8 mouse cellular contexts compared by ENCODE assay signal in genomic region chr5:110108305-110108628, GRCm38 (mm10). TPM values are rescaled to one million over a fixed set of nuclear protein-coding genes. Genes with fewer than 3 reads are reported as not detected.
DNase-seq lines count a peak whose midpoint lies in the region; ATAC-seq lines count a peak whose summit lies in the region.

No protein-coding gene starts in this region.

- no peak for ATAC-seq in erythroblast, adult 5-6 weeks (replicated peaks; ENCODE audit: low FRiP score, poor library complexity, severe bottlenecking)
- no peak for ATAC-seq in hindbrain, embryonic 11.5 days (ENCODE audit: low FRiP score)
- ATAC-seq in lung, embryonic 15.5 days (ENCODE audit: borderline replicate concordance, extremely low read depth, low FRiP score, low TSS enrichment), result no peak
- no peak for ATAC-seq in CD4-positive, CD25-positive, alpha-beta regulatory T cell, adult 4 months

- peak overlapping the region; percentile 93; the same call in 1 of the 2 replicates for H3K27ac ChIP-seq in hindbrain, embryonic 11.5 days (ENCODE audit: low read depth, low read length)
- H3K27ac ChIP-seq in lung, embryonic 15.5 days, result peak overlapping the region; percentile 98

- H3K36me3 ChIP-seq in erythroblast, embryonic 14.5 days (ENCODE audit: control insufficient read depth), result peaks cover 40% of the 10 kb centered on the region
- peaks cover 27% of the 10 kb centered on the region for H3K36me3 ChIP-seq in hindbrain, embryonic 11.5 days (ENCODE audit: control insufficient read depth, insufficient read depth, low read length)
- H3K36me3 ChIP-seq in lung, embryonic 15.5 days, result peaks cover 33% of the 10 kb centered on the region

- no peak overlapping the region for H3K9ac ChIP-seq in hindbrain, embryonic 11.5 days (ENCODE audit: low read depth, low read length)
- no peak overlapping the region for H3K9ac ChIP-seq in lung, embryonic 15.5 days

- H3K27me3 ChIP-seq in erythroblast, embryonic 14.5 days (ENCODE audit: control insufficient read depth), result no peaks in the 10 kb centered on the region; the same call in 1 of the 2 replicates
- H3K27me3 ChIP-seq in hindbrain, embryonic 11.5 days (ENCODE audit: control insufficient read depth, insufficient read depth, low read length), result no peaks in the 10 kb centered on the region
- no peaks in the 10 kb centered on the region for H3K27me3 ChIP-seq in lung, embryonic 15.5 days

- H3K4me1 ChIP-seq in erythroblast, embryonic 14.5 days (ENCODE audit: control insufficient read depth), result peaks cover 47% of the 10 kb centered on the region
- H3K4me1 ChIP-seq in hindbrain, embryonic 11.5 days (replicated peaks; ENCODE audit: control insufficient read depth, insufficient read depth, low read length), result 0 out of 2 replicates have a peak, but pooled peaks cover 2% of the 10 kb centered on the region
- peaks cover 14% of the 10 kb centered on the region for H3K4me1 ChIP-seq in lung, embryonic 15.5 days

- DNase-seq in B cell, adult 2 months, result peak; percentile 94 to 96
- DNase-seq in hindbrain, embryonic 11.5 days (ENCODE audit: low spot score), result no peak
- no peak for DNase-seq in spleen, postnatal 4 days (ENCODE audit: low spot score in 2 of 2)
- no peak for DNase-seq in frontal cortex, postnatal 25 days (ENCODE audit: low spot score in 2 of 2)

- peaks cover 13% of the 10 kb centered on the region for H3K9me3 ChIP-seq in erythroblast, embryonic 14.5 days (ENCODE audit: control insufficient read depth, low read length)
- no peaks in the 10 kb centered on the region for H3K9me3 ChIP-seq in hindbrain, embryonic 11.5 days (ENCODE audit: control insufficient read depth, low read length)
- no peaks in the 10 kb centered on the region for H3K9me3 ChIP-seq in lung, embryonic 15.5 days

- peak overlapping the region; percentile 84; the same call in 1 of the 2 replicates for H3K4me2 ChIP-seq in hindbrain, embryonic 11.5 days (replicated peaks; ENCODE audit: low read depth, low read length)
- H3K4me2 ChIP-seq in lung, embryonic 15.5 days, result peak overlapping the region; percentile 84

- peak overlapping the region; percentile 69 for H3K4me3 ChIP-seq in erythroblast, embryonic 14.5 days (replicated peaks)
- H3K4me3 ChIP-seq in hindbrain, embryonic 11.5 days (ENCODE audit: low read depth, low read length), result peak overlapping the region; percentile 82
- H3K4me3 ChIP-seq in lung, embryonic 15.5 days, result peak overlapping the region; percentile 78

- 0% methylated on average over 7 of the region's 7 CpGs for WGBS in hindbrain, embryonic 11.5 days
- WGBS in lung, embryonic 15.5 days, result 0% methylated on average over 7 of the region's 7 CpGs

RNA-seq across cellular contexts. Expression of gene Gtpbp6, which starts 0.3 kb away (rescaled TPM):
- 2.2 and 2.8 TPM in 2 replicates for polyA plus RNA-seq in erythroblast, embryonic 14.5 days (2012)
- total RNA-seq in erythroblast, adult 5-6 weeks (2015; ENCODE audit: low replicate concordance), result 1.5 TPM in 1 of 2 replicates, not detected in the other
- total RNA-seq in erythroblast, adult 5-6 weeks (2017; ENCODE audit: low replicate concordance), result 2.1 and 2.2 TPM in 2 replicates
- polyA plus RNA-seq in hindbrain, embryonic 11.5 days (2014; fragmentation: Nextera tagmentation; extraction: Ambion mirVana), result 26.6 and 29.5 TPM in 2 replicates
- 37.5 and 37.6 TPM in 2 replicates for polyA plus RNA-seq in lung, embryonic 15.5 days (2015; fragmentation: Nextera tagmentation; extraction: Ambion mirVana)
- 10 to 100 TPM; 10.9 to 18.3 TPM for polyA plus RNA-seq in CD4-positive, CD25-positive, alpha-beta regulatory T cell, adult 4 months (2017; shearing (Covaris generic))

RNA-seq across cellular contexts. Expression of gene Zfp605, which starts 1.6 kb away (rescaled TPM):
- 0.01 and 0.02 TPM in 2 replicates for polyA plus RNA-seq in erythroblast, embryonic 14.5 days (2012)
- 1.5 and 4.0 TPM in 2 replicates for total RNA-seq in erythroblast, adult 5-6 weeks (2015; ENCODE audit: low replicate concordance)
- 1.1 and 1.5 TPM in 2 replicates for total RNA-seq in erythroblast, adult 5-6 weeks (2017; ENCODE audit: low replicate concordance)
- polyA plus RNA-seq in hindbrain, embryonic 11.5 days (2014; fragmentation: Nextera tagmentation; extraction: Ambion mirVana), result 8.6 and 10.7 TPM in 2 replicates
- 4.3 and 5.8 TPM in 2 replicates for polyA plus RNA-seq in lung, embryonic 15.5 days (2015; fragmentation: Nextera tagmentation; extraction: Ambion mirVana)
- polyA plus RNA-seq in CD4-positive, CD25-positive, alpha-beta regulatory T cell, adult 4 months (2017; shearing (Covaris generic)), result 1 to 10 TPM; 4.0 to 4.5 TPM

RNA-seq across cellular contexts. Expression of gene Plcxd1, which starts 8.5 kb away (rescaled TPM):
- polyA plus RNA-seq in erythroblast, embryonic 14.5 days (2012), result 0.03 TPM in 1 of 2 replicates, not detected in the other
- total RNA-seq in erythroblast, adult 5-6 weeks (2015; ENCODE audit: low replicate concordance), result not detected in 2 replicates
- not detected in 2 replicates for total RNA-seq in erythroblast, adult 5-6 weeks (2017; ENCODE audit: low replicate concordance)
- polyA plus RNA-seq in hindbrain, embryonic 11.5 days (2014; fragmentation: Nextera tagmentation; extraction: Ambion mirVana), result 0.64 and 0.76 TPM in 2 replicates
- polyA plus RNA-seq in lung, embryonic 15.5 days (2015; fragmentation: Nextera tagmentation; extraction: Ambion mirVana), result 3.5 and 4.2 TPM in 2 replicates
- polyA plus RNA-seq in CD4-positive, CD25-positive, alpha-beta regulatory T cell, adult 4 months (2017; shearing (Covaris generic)), result 1 to 10 TPM in 1 of 2 experiments, under 1 TPM in 1; 0.89 to 2.3 TPM

RNA-seq across cellular contexts. Expression of gene Gm35315, which starts 14.0 kb away (rescaled TPM):
- 0.02 TPM in 1 of 2 replicates, not detected in the other for polyA plus RNA-seq in erythroblast, embryonic 14.5 days (2012)
- total RNA-seq in erythroblast, adult 5-6 weeks (2015; ENCODE audit: low replicate concordance), result not detected in 2 replicates
- 0.17 and 1.4 TPM in 2 replicates for total RNA-seq in erythroblast, adult 5-6 weeks (2017; ENCODE audit: low replicate concordance)
- 0.80 and 1.0 TPM in 2 replicates for polyA plus RNA-seq in hindbrain, embryonic 11.5 days (2014; fragmentation: Nextera tagmentation; extraction: Ambion mirVana)
- polyA plus RNA-seq in lung, embryonic 15.5 days (2015; fragmentation: Nextera tagmentation; extraction: Ambion mirVana), result 2.3 and 2.5 TPM in 2 replicates
- polyA plus RNA-seq in CD4-positive, CD25-positive, alpha-beta regulatory T cell, adult 4 months (2017; shearing (Covaris generic)), result 1 to 10 TPM; 2.0 to 3.1 TPM

RNA-seq across cellular contexts. Expression of gene Chfr, which starts 27.4 kb away (rescaled TPM):
- polyA plus RNA-seq in erythroblast, embryonic 14.5 days (2012), result 2.5 and 4.0 TPM in 2 replicates
- 53.5 and 67.8 TPM in 2 replicates for total RNA-seq in erythroblast, adult 5-6 weeks (2015; ENCODE audit: low replicate concordance)
- total RNA-seq in erythroblast, adult 5-6 weeks (2017; ENCODE audit: low replicate concordance), result 69.3 and 97.0 TPM in 2 replicates
- polyA plus RNA-seq in hindbrain, embryonic 11.5 days (2014; fragmentation: Nextera tagmentation; extraction: Ambion mirVana), result 86.9 and 88.5 TPM in 2 replicates
- polyA plus RNA-seq in lung, embryonic 15.5 days (2015; fragmentation: Nextera tagmentation; extraction: Ambion mirVana), result 39.5 and 41.7 TPM in 2 replicates
- 10 to 100 TPM; 51.4 to 68.2 TPM for polyA plus RNA-seq in CD4-positive, CD25-positive, alpha-beta regulatory T cell, adult 4 months (2017; shearing (Covaris generic))

Comparison
In these comparisons a context has a peak if more than half of its experiments do, and no peak if none do; other contexts are left out.
1. DNase-seq: peak in B cell, adult 2 months (2 of 2); none in hindbrain, embryonic 11.5 days (single experiment), spleen, postnatal 4 days (0 of 2) and frontal cortex, postnatal 25 days (0 of 2).
2. Peak in every context shown above with its lines, with median percentiles within 50 percentile points of each other: H3K4me3 ChIP-seq.